Mouse (Mus musculus) thymus, postnatal 14 days (tissue): ENCODE data around the gene Mxi1.

Experiments used
- DNase-seq: peaks from one replicate; pipeline ENCODE4 v3.0.0; 2021

Mxi1 gene

GRCm38 (mm10) chr19:53402741-53403432, 92.6 kb downstream of the Mxi1 start:
- peak; percentile 21 for DNase-seq

GRCm38 (mm10) chr19:53404219-53404836, 94.0 kb downstream of the Mxi1 start:
- no peak for DNase-seq

GRCm38 (mm10) chr19:53404837-53405356, 94.6 kb downstream of the Mxi1 start:
- no peak for DNase-seq

- DNase-seq = no peak
These were observed 95.5 kb downstream of the Mxi1 start for GRCm38 (mm10) chr19:53405810-53406209.

GRCm38 (mm10) chr19:53407350-53407749, 97.0 kb downstream of the Mxi1 start:
- DNase-seq = no peak

- no peak for DNase-seq
These were observed 98.1 kb downstream of the Mxi1 start for GRCm38 (mm10) chr19:53408398-53408797.

GRCm38 (mm10) chr19:53409663-53410307, 99.5 kb downstream of the Mxi1 start:
- peak; percentile 20 for DNase-seq

GRCm38 (mm10) chr19:53412149-53412848, 102.0 kb downstream of the Mxi1 start:
- no peak for DNase-seq

GRCm38 (mm10) chr19:53413617-53414380, 103.5 kb downstream of the Mxi1 start:
- no peak for DNase-seq

- DNase-seq = no peak
These were observed 104.3 kb downstream of the Mxi1 start for GRCm38 (mm10) chr19:53414650-53415049.

- no peak for DNase-seq
These were observed 104.9 kb downstream of the Mxi1 start for GRCm38 (mm10) chr19:53415198-53415597.

- peak; percentile 90 for DNase-seq
These were observed 109.5 kb downstream of the Mxi1 start for GRCm38 (mm10) chr19:53419834-53420233.

GRCm38 (mm10) chr19:53420924-53421582, 110.7 kb downstream of the Mxi1 start:
- DNase-seq = peak; percentile 82

- DNase-seq = no peak
These were observed 111.4 kb downstream of the Mxi1 start for GRCm38 (mm10) chr19:53421583-53422188.

- peak; percentile 56 for DNase-seq
These were observed 112.3 kb downstream of the Mxi1 start for GRCm38 (mm10) chr19:53422358-53423308.

GRCm38 (mm10) chr19:53423341-53423753, 113.0 kb downstream of the Mxi1 start:
- peak; percentile 95 for DNase-seq

- peak; percentile 77 for DNase-seq
These were observed 113.6 kb downstream of the Mxi1 start for GRCm38 (mm10) chr19:53423816-53424465.

GRCm38 (mm10) chr19:53424629-53425028, 114.3 kb downstream of the Mxi1 start:
- peak; percentile 91 for DNase-seq
